Mouse (Mus musculus) kidney, adult 2 months (tissue): ENCODE measurements around the gene Asb18.

ENCODE experiments used
- CTCF ChIP-seq: fragments of 200-500 bp; conservative IDR thresholded peaks from 2 replicates; pipeline ENCODE4 v1.5.1; 2011; ENCODE audit warnings: low read depth, mild to moderate bottlenecking, control low read depth, low read length, moderate library complexity, mixed read lengths; ENCODE audit not compliant: insufficient read depth, insufficient read length
- POLR2A ChIP-seq: fragments of 200-500 bp; IDR thresholded peaks from one replicate; pipeline ENCODE4 v1.6.1; 2011; ENCODE audit warnings: low read depth, low read length, control low read depth

DNA sequence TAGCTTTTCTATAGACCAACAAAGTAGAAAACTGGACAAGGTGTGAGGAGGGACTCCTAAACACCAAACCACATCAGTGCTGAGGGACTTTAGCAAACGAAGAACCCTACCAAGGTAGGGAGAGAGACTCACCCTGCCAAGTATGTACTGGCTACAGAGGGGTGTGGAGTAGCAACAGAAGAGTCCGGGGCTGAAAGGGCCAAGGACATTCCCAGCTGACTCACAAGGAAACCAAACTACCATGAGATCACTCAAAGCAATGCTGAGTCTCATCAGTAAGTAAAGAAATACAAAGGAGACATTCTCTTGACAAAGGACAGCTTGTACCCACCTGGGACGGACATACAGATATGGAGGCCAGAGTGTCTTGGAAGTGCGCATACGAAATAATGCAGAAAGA, 5.9 kb upstream of the Asb18 start:
- no peak for TF ChIP-seq CTCF
- no peak for TF ChIP-seq POLR2A
